Mouse (Mus musculus) heart, embryonic 11.5 days (tissue): ENCODE results near the gene Naglu. TPM values are rescaled to one million over a fixed set of nuclear protein-coding genes. Genes with fewer than 3 reads are reported as not detected.

Source experiments
- ATAC-seq: fragments of 200-750 bp; cut with Nextera tagmentation; replicated peaks from 2 replicates; pipeline ENCODE4 v1.8.0; 2017; ENCODE audit warnings: moderate library complexity; ENCODE audit not compliant: insufficient number of reproducible peaks, low FRiP score, low TSS enrichment
- H3K27ac ChIP-seq: fragments of 300-500 bp; sonication (generic); 2 replicates; pipeline ENCODE4 v1.5.1; 2014; ENCODE audit warnings: mild to moderate bottlenecking, low read depth, low read length
- H3K27me3 ChIP-seq: fragments of 300-500 bp; sonication (generic); 2 replicates; pipeline ENCODE4 v1.6.1; 2014; ENCODE audit warnings: mild to moderate bottlenecking, low read length, mixed read lengths; ENCODE audit not compliant: control insufficient read depth, insufficient read depth
- H3K36me3 ChIP-seq: fragments of 300-500 bp; sonication (generic); 2 replicates; pipeline ENCODE4 v1.6.1; 2014; ENCODE audit warnings: mild to moderate bottlenecking, low read length, moderate library complexity, mixed read lengths; ENCODE audit not compliant: control insufficient read depth, insufficient read depth
- H3K4me1 ChIP-seq: fragments of 300-500 bp; sonication (generic); 2 replicates; pipeline ENCODE4 v1.6.1; 2014; ENCODE audit warnings: low read length; ENCODE audit not compliant: control insufficient read depth, insufficient read depth
- H3K4me2 ChIP-seq: fragments of 300-500 bp; sonication (generic); 2 replicates; pipeline ENCODE4 v1.6.1; 2014; ENCODE audit warnings: mild to moderate bottlenecking, moderate library complexity
- H3K4me3 ChIP-seq: fragments of 300-500 bp; sonication (generic); 2 replicates; pipeline ENCODE4 v1.5.1; 2014; ENCODE audit warnings: low read depth, low read length
- H3K9ac ChIP-seq: fragments of 300-500 bp; sonication (generic); 2 replicates; pipeline ENCODE4 v1.6.1; 2014; ENCODE audit warnings: mild to moderate bottlenecking, low read depth, low read length, moderate library complexity
- H3K9me3 ChIP-seq: fragments of 300-500 bp; sonication (generic); replicated peaks from 2 replicates; pipeline ENCODE4 v1.6.1; 2016; ENCODE audit warnings: low read length; ENCODE audit not compliant: control insufficient read depth
- whole genome bisulfite sequencing: fragments of 180-500 bp; shearing (Covaris S2); extraction: QIAGEN DNeasy Blood & Tissue Kit; methylation state at CpG from one replicate; pipeline ENCODE4 v1.1.7; 2014; ENCODE audit not compliant: insufficient replicate concordance; 5-methylcytosine and 5-hydroxymethylcytosine counted together
- polyA plus RNA-seq: library from polyadenylated mRNA; unstranded; fragments of >200 nt; fragmentation: Nextera tagmentation; extraction: Ambion mirVana; gene quantifications from 2 replicates; pipeline ENCODE4 v1.2.1, GENCODE M21; 2014

Naglu gene
- polyA plus RNA-seq, 1 experiment from 2014 or later = 9.6 TPM

GRCm38 (mm10) chr11:101033856-101034500 is 35.8 kb upstream of the Naglu start:
- ATAC-seq = no peak
- H3K4me1 ChIP-seq = peaks cover 11% of the 10 kb centered on the region
- H3K9me3 ChIP-seq = no peaks in the 10 kb centered on the region
- 93% methylated on average over 17 of the region's 17 CpGs for WGBS
- no peak overlapping the region for H3K4me3 ChIP-seq
- no peak overlapping the region for H3K4me2 ChIP-seq
- H3K27me3 ChIP-seq = no peaks in the 10 kb centered on the region
- H3K36me3 ChIP-seq = peaks cover 25% of the 10 kb centered on the region
- no peak overlapping the region for H3K9ac ChIP-seq
- no peak overlapping the region for H3K27ac ChIP-seq

- ATAC-seq = no peak
- 91% methylated on average over 8 of the region's 8 CpGs for WGBS
- Histone ChIP-seq H3K27ac (no peak overlapping the region), H3K4me2 (no peak overlapping the region), H3K4me1 (peaks cover 9% of the 10 kb centered on the region; the same call in 1 of the 2 replicates), H3K27me3 (no peaks in the 10 kb centered on the region), H3K4me3 (no peak overlapping the region), H3K9me3 (no peaks in the 10 kb centered on the region), H3K36me3 (peaks cover 25% of the 10 kb centered on the region), H3K9ac (no peak overlapping the region)
Measured at GRCm38 (mm10) chr11:101034614-101035327, 35.0 kb upstream of the Naglu start.

GRCm38 (mm10) chr11:101035328-101035695 is 34.5 kb upstream of the Naglu start:
- ATAC-seq = no peak
- Histone ChIP-seq H3K4me1 (peaks cover 7% of the 10 kb centered on the region; the same call in 1 of the 2 replicates), H3K9me3 (no peaks in the 10 kb centered on the region), H3K9ac (no peak overlapping the region), H3K27me3 (no peaks in the 10 kb centered on the region), H3K4me3 (no peak overlapping the region), H3K4me2 (no peak overlapping the region), H3K27ac (no peak overlapping the region), H3K36me3 (peaks cover 30% of the 10 kb centered on the region)
- 89% methylated on average over 4 of the region's 4 CpGs for WGBS

GRCm38 (mm10) chr11:101037795-101038194 is 32.0 kb upstream of the Naglu start:
- H3K9me3 ChIP-seq = no peaks in the 10 kb centered on the region
- no peak overlapping the region for H3K4me2 ChIP-seq
- H3K27ac ChIP-seq = no peak overlapping the region
- H3K36me3 ChIP-seq = peaks cover 38% of the 10 kb centered on the region
- no peak overlapping the region for H3K4me3 ChIP-seq
- H3K4me1 ChIP-seq = no peaks in the 10 kb centered on the region
- H3K9ac ChIP-seq = no peak overlapping the region
- no peaks in the 10 kb centered on the region for H3K27me3 ChIP-seq
- WGBS = 73% methylated on average over 10 of the region's 10 CpGs
- no peak for ATAC-seq

- WGBS = 86% methylated on average over 4 of the region's 4 CpGs
- Histone ChIP-seq H3K27me3 (no peaks in the 10 kb centered on the region), H3K9me3 (no peaks in the 10 kb centered on the region), H3K36me3 (peaks cover 47% of the 10 kb centered on the region), H3K4me1 (peaks cover 5% of the 10 kb centered on the region; the same call in 1 of the 2 replicates), H3K4me2 (no peak overlapping the region), H3K27ac (no peak overlapping the region), H3K4me3 (no peak overlapping the region), H3K9ac (no peak overlapping the region)
- ATAC-seq = no peak
Measured at GRCm38 (mm10) chr11:101045826-101046225, 24.0 kb upstream of the Naglu start.

- Histone ChIP-seq H3K4me2 (no peak overlapping the region), H3K9me3 (no peaks in the 10 kb centered on the region), H3K27me3 (no peaks in the 10 kb centered on the region), H3K4me3 (no peak overlapping the region), H3K36me3 (peaks cover 49% of the 10 kb centered on the region), H3K9ac (no peak overlapping the region), H3K27ac (no peak overlapping the region; the same call in 1 of the 2 replicates), H3K4me1 (peaks cover 5% of the 10 kb centered on the region; the same call in 1 of the 2 replicates)
- 42% methylated on average over 9 of the region's 9 CpGs for WGBS
- no peak for ATAC-seq
Measured at GRCm38 (mm10) chr11:101046440-101046839, 23.4 kb upstream of the Naglu start.

- 71% methylated on average over 3 of the region's 3 CpGs for WGBS
- no peak overlapping the region for H3K27ac ChIP-seq
Measured at GRCm38 (mm10) chr11:101047502-101047901, 22.3 kb upstream of the Naglu start.

GRCm38 (mm10) chr11:101050359-101050758 is 19.5 kb upstream of the Naglu start:
- Histone ChIP-seq H3K4me1 (peaks cover 8% of the 10 kb centered on the region; the same call in 1 of the 2 replicates), H3K27ac (no peak overlapping the region), H3K9ac (no peak overlapping the region), H3K36me3 (peaks cover 44% of the 10 kb centered on the region), H3K9me3 (no peaks in the 10 kb centered on the region), H3K27me3 (no peaks in the 10 kb centered on the region), H3K4me2 (no peak overlapping the region), H3K4me3 (no peak overlapping the region)
- 90% methylated on average over 9 of the region's 9 CpGs for WGBS
- no peak for ATAC-seq

More at GRCm38 (mm10) chr11:101047502-101047901, 22.3 kb upstream of the Naglu start:
- Histone ChIP-seq H3K9ac (no peak overlapping the region), H3K27me3 (no peaks in the 10 kb centered on the region), H3K4me2 (no peak overlapping the region), H3K36me3 (peaks cover 47% of the 10 kb centered on the region), H3K9me3 (no peaks in the 10 kb centered on the region), H3K4me3 (no peak overlapping the region), H3K4me1 (peaks cover 5% of the 10 kb centered on the region; the same call in 1 of the 2 replicates)
- no peak for ATAC-seq
